Mouse (Mus musculus) midbrain, embryonic 12.5 days (tissue): ENCODE results near the gene Spty2d1. TPM values are rescaled to one million over a fixed set of nuclear protein-coding genes. Genes with fewer than 3 reads are reported as not detected.

ENCODE experiments used
- ATAC-seq: fragments of 200-750 bp; cut with Nextera tagmentation; 2 replicates; pipeline ENCODE4 v1.8.0; 2017; ENCODE audit warnings: low read depth, moderate TSS enrichment, moderate library complexity; ENCODE audit not compliant: low FRiP score
- H3K27ac ChIP-seq: fragments of 300-500 bp; sonication (generic); replicated peaks from 2 replicates; pipeline ENCODE4 v1.5.1; 2016; ENCODE audit warnings: mild to moderate bottlenecking
- H3K27me3 ChIP-seq: fragments of 300-500 bp; sonication (generic); 2 replicates; pipeline ENCODE4 v1.6.1; 2016; ENCODE audit warnings: mild to moderate bottlenecking
- H3K36me3 ChIP-seq: fragments of 300-500 bp; sonication (generic); 2 replicates; pipeline ENCODE4 v1.6.1; 2016
- H3K4me1 ChIP-seq: fragments of 300-500 bp; sonication (generic); 2 replicates; pipeline ENCODE4 v1.6.1; 2016
- H3K4me2 ChIP-seq: fragments of 300-500 bp; sonication (generic); replicated peaks from 2 replicates; pipeline ENCODE4 v1.6.1; 2016; ENCODE audit warnings: mild to moderate bottlenecking, moderate library complexity
- H3K4me3 ChIP-seq: fragments of 300-500 bp; sonication (generic); 2 replicates; pipeline ENCODE4 v1.5.1; 2016; ENCODE audit warnings: mild to moderate bottlenecking
- H3K9ac ChIP-seq: fragments of 300-500 bp; sonication (generic); replicated peaks from 2 replicates; pipeline ENCODE4 v1.6.1; 2016; ENCODE audit warnings: mild to moderate bottlenecking, moderate library complexity
- H3K9me3 ChIP-seq: fragments of 300-500 bp; sonication (generic); 2 replicates; pipeline ENCODE4 v1.6.1; 2016; ENCODE audit warnings: mild to moderate bottlenecking
- WGBS: fragments of 180-500 bp; shearing (Covaris S2); methylation state at CpG from one replicate; pipeline ENCODE4 v1.1.7; 2016; 5-methylcytosine and 5-hydroxymethylcytosine counted together
- polyA plus RNA-seq: library from polyadenylated mRNA; unstranded; fragments of >200 nt; fragmentation: Nextera tagmentation; extraction: Ambion mirVana; gene quantifications from 2 replicates; pipeline ENCODE4 v1.2.1, GENCODE M21; 2016

Gene Spty2d1
- polyA plus RNA-seq, 1 experiment from 2014 or later: 14.0 TPM

GRCm38 (mm10) chr7:46985718-46986505 is 22.3 kb downstream of the Spty2d1 start:
- no peak overlapping the region for H3K27ac ChIP-seq
- H3K4me2 ChIP-seq: no peak overlapping the region
- WGBS: 58% methylated on average over 8 of the region's 8 CpGs
- no peaks in the 10 kb centered on the region for H3K36me3 ChIP-seq
- no peaks in the 10 kb centered on the region for H3K9me3 ChIP-seq
- no peak for ATAC-seq
- H3K4me1 ChIP-seq: no peaks in the 10 kb centered on the region
- no peak overlapping the region for H3K9ac ChIP-seq
- H3K27me3 ChIP-seq: no peaks in the 10 kb centered on the region
- H3K4me3 ChIP-seq: no peak overlapping the region

GRCm38 (mm10) chr7:46983280-46983679 is 24.9 kb downstream of the Spty2d1 start, which contains the start of gene Gm9999:
Gm9999 (plus strand) TSS chr7:46983580.
- Histone ChIP-seq H3K27me3 (no peaks in the 10 kb centered on the region), H3K9ac (no peak within 1 kb of the TSS), H3K36me3 (no peaks in the 10 kb centered on the region), H3K27ac (no peak within 1 kb of the TSS), H3K4me2 (no peak within 1 kb of the TSS), H3K4me1 (no peaks in the 10 kb centered on the region), H3K4me3 (no peak within 1 kb of the TSS), H3K9me3 (no peaks in the 10 kb centered on the region)
- WGBS: 96% methylated on average over 3 of the region's 3 CpGs
- ATAC-seq: no peak

- no peaks in the 10 kb centered on the region for H3K9me3 ChIP-seq
- no peak for ATAC-seq
- 93% methylated on average over 11 of the region's 11 CpGs for WGBS
- H3K9ac ChIP-seq: no peak overlapping the region
- H3K4me1 ChIP-seq: no peaks in the 10 kb centered on the region
- no peaks in the 10 kb centered on the region for H3K27me3 ChIP-seq
- H3K4me3 ChIP-seq: no peak overlapping the region
- no peaks in the 10 kb centered on the region for H3K36me3 ChIP-seq
- H3K4me2 ChIP-seq: no peak overlapping the region
- no peak overlapping the region for H3K27ac ChIP-seq
Measured at GRCm38 (mm10) chr7:46975456-46975855, 32.8 kb downstream of the Spty2d1 start.

GRCm38 (mm10) chr7:46974648-46975047 is 33.6 kb downstream of the Spty2d1 start:
- Histone ChIP-seq H3K9ac (no peak overlapping the region), H3K36me3 (no peaks in the 10 kb centered on the region), H3K27me3 (no peaks in the 10 kb centered on the region), H3K4me2 (no peak overlapping the region), H3K9me3 (no peaks in the 10 kb centered on the region), H3K4me3 (no peak overlapping the region), H3K4me1 (no peaks in the 10 kb centered on the region), H3K27ac (no peak overlapping the region)
- ATAC-seq: no peak
- 95% methylated on average over 4 of the region's 4 CpGs for WGBS

- no peak overlapping the region for H3K27ac ChIP-seq
- no peaks in the 10 kb centered on the region for H3K4me1 ChIP-seq
- no peak overlapping the region for H3K4me3 ChIP-seq
- no peak overlapping the region for H3K9ac ChIP-seq
- WGBS: 89% methylated on average over 4 of the region's 4 CpGs
- H3K27me3 ChIP-seq: no peaks in the 10 kb centered on the region
- H3K9me3 ChIP-seq: no peaks in the 10 kb centered on the region
- no peak for ATAC-seq
- H3K36me3 ChIP-seq: no peaks in the 10 kb centered on the region
- H3K4me2 ChIP-seq: no peak overlapping the region
Measured at GRCm38 (mm10) chr7:46969898-46970297, 38.3 kb downstream of the Spty2d1 start.

GRCm38 (mm10) chr7:46964070-46964469 is 44.1 kb downstream of the Spty2d1 start:
- ATAC-seq: no peak
- H3K9me3 ChIP-seq: no peaks in the 10 kb centered on the region
- H3K36me3 ChIP-seq: no peaks in the 10 kb centered on the region
- peaks cover 13% of the 10 kb centered on the region for H3K27me3 ChIP-seq
- H3K4me2 ChIP-seq: no peak overlapping the region
- 89% methylated on average over 7 of the region's 7 CpGs for WGBS
- no peak overlapping the region for H3K27ac ChIP-seq
- H3K4me3 ChIP-seq: no peak overlapping the region
- H3K9ac ChIP-seq: no peak overlapping the region
- H3K4me1 ChIP-seq: 0 out of 2 replicates have a peak, but pooled peaks cover 8% of the 10 kb centered on the region

GRCm38 (mm10) chr7:46962806-46963618 is 45.2 kb downstream of the Spty2d1 start:
- WGBS: 0% methylated on average over 9 of the region's 9 CpGs
- Histone ChIP-seq H3K4me2 (no peak overlapping the region), H3K9me3 (no peaks in the 10 kb centered on the region), H3K4me1 (peaks cover 8% of the 10 kb centered on the region; the same call in 1 of the 2 replicates), H3K36me3 (no peaks in the 10 kb centered on the region), H3K9ac (no peak overlapping the region), H3K27me3 (peaks cover 13% of the 10 kb centered on the region), H3K27ac (no peak overlapping the region), H3K4me3 (no peak overlapping the region)
- peak; percentile 84 for ATAC-seq

GRCm38 (mm10) chr7:46962132-46962531 is 46.1 kb downstream of the Spty2d1 start:
- H3K4me2 ChIP-seq: no peak overlapping the region
- no peaks in the 10 kb centered on the region for H3K36me3 ChIP-seq
- H3K4me3 ChIP-seq: no peak overlapping the region
- H3K9me3 ChIP-seq: no peaks in the 10 kb centered on the region
- H3K4me1 ChIP-seq: peaks cover 17% of the 10 kb centered on the region
- H3K27me3 ChIP-seq: peaks cover 13% of the 10 kb centered on the region
- no peak overlapping the region for H3K9ac ChIP-seq
- H3K27ac ChIP-seq: no peak overlapping the region
- ATAC-seq: no peak

- Histone ChIP-seq H3K27ac (no peak overlapping the region), H3K27me3 (peaks cover 13% of the 10 kb centered on the region), H3K36me3 (no peaks in the 10 kb centered on the region), H3K4me3 (no peak overlapping the region), H3K4me1 (peaks cover 19% of the 10 kb centered on the region), H3K9ac (no peak overlapping the region), H3K9me3 (no peaks in the 10 kb centered on the region), H3K4me2 (no peak overlapping the region)
- no peak for ATAC-seq
- WGBS: 72% methylated on average over 3 of the region's 3 CpGs
Measured at GRCm38 (mm10) chr7:46960991-46961390, 47.2 kb downstream of the Spty2d1 start.

GRCm38 (mm10) chr7:46958853-46959252 is 49.4 kb downstream of the Spty2d1 start:
- H3K9me3 ChIP-seq: no peaks in the 10 kb centered on the region
- peaks cover 19% of the 10 kb centered on the region for H3K4me1 ChIP-seq
- H3K36me3 ChIP-seq: peaks cover 14% of the 10 kb centered on the region
- peak overlapping the region; percentile 75 for H3K4me3 ChIP-seq
- H3K27ac ChIP-seq: no peak overlapping the region
- peak overlapping the region; percentile 84 for H3K9ac ChIP-seq
- peak; percentile 50; the same call in 1 of the 2 replicates for ATAC-seq
- peak overlapping the region; percentile 83 for H3K4me2 ChIP-seq
- H3K27me3 ChIP-seq: peaks cover 13% of the 10 kb centered on the region
- 24% methylated on average over 9 of the region's 9 CpGs for WGBS

- Histone ChIP-seq H3K4me3 (peak within 1 kb of the TSS; percentile 75), H3K4me2 (peak within 1 kb of the TSS; percentile 83), H3K9ac (peak within 1 kb of the TSS; percentile 84), H3K4me1 (peaks cover 18% of the 10 kb centered on the region), H3K27me3 (peaks cover 13% of the 10 kb centered on the region), H3K9me3 (no peaks in the 10 kb centered on the region), H3K27ac (no peak within 1 kb of the TSS), H3K36me3 (peaks cover 22% of the 10 kb centered on the region)
- 2% methylated on average over 51 of the region's 51 CpGs for WGBS
- peak; percentile 93 for ATAC-seq
Measured at GRCm38 (mm10) chr7:46957831-46958691, 50.1 kb downstream of the Spty2d1 start, which contains the start of gene Uevld. Uevld (minus strand) TSS chr7:46958527.
